Mouse (Mus musculus) liver, embryonic 15.5 days (tissue): ENCODE results near the gene Trim68. TPM values are rescaled to one million over a fixed set of nuclear protein-coding genes. Genes with fewer than 3 reads are reported as not detected.
"Not testable (repeated sequence)": the region's sequence is repeated elsewhere in the genome, so short reads cannot be mapped to it uniquely, and the experiment has no call there.

ENCODE experiments used
- ATAC-seq: fragments of 200-750 bp; cut with Nextera tagmentation; 2 replicates; pipeline ENCODE4 v1.8.0; 2017; ENCODE audit warnings: moderate number of reproducible peaks, mild to moderate bottlenecking, moderate library complexity; ENCODE audit not compliant: insufficient read depth
- H3K27ac ChIP-seq: fragments of 300-500 bp; sonication (generic); replicated peaks from 2 replicates; pipeline ENCODE4 v1.5.1; 2015; ENCODE audit warnings: mild to moderate bottlenecking, inconsistent platforms
- H3K27me3 ChIP-seq: fragments of 300-500 bp; sonication (generic); 2 replicates; pipeline ENCODE4 v1.6.1; 2015; ENCODE audit warnings: mild to moderate bottlenecking, inconsistent platforms
- H3K36me3 ChIP-seq: fragments of 300-500 bp; sonication (generic); replicated peaks from 2 replicates; pipeline ENCODE4 v1.6.1; 2015; ENCODE audit warnings: moderate library complexity, mild to moderate bottlenecking, inconsistent platforms
- H3K4me1 ChIP-seq: fragments of 300-500 bp; sonication (generic); replicated peaks from 2 replicates; pipeline ENCODE4 v1.6.1; 2015; ENCODE audit warnings: inconsistent platforms
- H3K4me2 ChIP-seq: fragments of 300-500 bp; sonication (generic); 2 replicates; pipeline ENCODE4 v1.6.1; 2015; ENCODE audit warnings: moderate library complexity, mild to moderate bottlenecking, inconsistent platforms
- H3K4me3 ChIP-seq: fragments of 300-500 bp; sonication (generic); replicated peaks from 2 replicates; pipeline ENCODE4 v1.5.1; 2015; ENCODE audit warnings: mild to moderate bottlenecking, inconsistent platforms
- H3K9ac ChIP-seq: fragments of 300-500 bp; sonication (generic); 2 replicates; pipeline ENCODE4 v1.6.1; 2015; ENCODE audit warnings: moderate library complexity, mild to moderate bottlenecking, inconsistent platforms
- H3K9me3 ChIP-seq: fragments of 300-500 bp; sonication (generic); replicated peaks from 2 replicates; pipeline ENCODE4 v1.6.1; 2016; ENCODE audit warnings: inconsistent platforms
- WGBS: fragments of 180-500 bp; shearing (Covaris S2); methylation state at CpG from one replicate; pipeline ENCODE4 v1.1.7; 2015; ENCODE audit warnings: mixed read lengths; ENCODE audit not compliant: insufficient replicate concordance; 5-methylcytosine and 5-hydroxymethylcytosine counted together
- polyA plus RNA-seq: library from polyadenylated mRNA; unstranded; fragments of >200 nt; fragmentation: Nextera tagmentation; extraction: Ambion mirVana; gene quantifications from 2 replicates; pipeline ENCODE4 v1.2.1, GENCODE M21; 2015

Trim68 gene
- polyA plus RNA-seq, 1 experiment from 2014 or later: 1.5 TPM

- 48% methylated on average over 1 of the region's 1 CpGs for WGBS
- no peaks in the 10 kb centered on the region for H3K27me3 ChIP-seq
- ATAC-seq: no peak
- H3K4me1 ChIP-seq: no peaks in the 10 kb centered on the region
- H3K4me3 ChIP-seq: no peak within 1 kb of the TSS
- H3K9ac ChIP-seq: no peak within 1 kb of the TSS
- H3K4me2 ChIP-seq: no peak within 1 kb of the TSS
- no peaks in the 10 kb centered on the region for H3K36me3 ChIP-seq
- no peaks in the 10 kb centered on the region for H3K9me3 ChIP-seq
- no peak within 1 kb of the TSS for H3K27ac ChIP-seq
Measured at GRCm38 (mm10) chr7:102658523-102658922, 28.6 kb downstream of the Trim68 start, which contains the start of gene Olfr555. Olfr555 (plus strand) TSS chr7:102658823.

GRCm38 (mm10) chr7:102644945-102645344 lies 42.2 kb downstream of the Trim68 start:
- H3K27me3 ChIP-seq, H3K9ac ChIP-seq, H3K4me3 ChIP-seq, H3K36me3 ChIP-seq, H3K4me1 ChIP-seq, H3K9me3 ChIP-seq, ATAC-seq, H3K4me2 ChIP-seq, H3K27ac ChIP-seq: not testable (repeated sequence)
- 69% methylated on average over 4 of the region's 4 CpGs for WGBS

- ATAC-seq: no peak
- H3K4me3 ChIP-seq: no peak within 1 kb of the TSS
- no peaks in the 10 kb centered on the region for H3K4me1 ChIP-seq
- no peak within 1 kb of the TSS for H3K27ac ChIP-seq
- H3K27me3 ChIP-seq: no peaks in the 10 kb centered on the region
- no peak within 1 kb of the TSS for H3K4me2 ChIP-seq
- H3K36me3 ChIP-seq: no peaks in the 10 kb centered on the region
- no peaks in the 10 kb centered on the region for H3K9me3 ChIP-seq
- WGBS: 35% methylated on average over 1 of the region's 1 CpGs
- no peak within 1 kb of the TSS for H3K9ac ChIP-seq
Measured at GRCm38 (mm10) chr7:102638132-102638531, 49.0 kb downstream of the Trim68 start, which contains the start of gene Olfr554. Olfr554 (plus strand) TSS chr7:102638432.

DNA sequence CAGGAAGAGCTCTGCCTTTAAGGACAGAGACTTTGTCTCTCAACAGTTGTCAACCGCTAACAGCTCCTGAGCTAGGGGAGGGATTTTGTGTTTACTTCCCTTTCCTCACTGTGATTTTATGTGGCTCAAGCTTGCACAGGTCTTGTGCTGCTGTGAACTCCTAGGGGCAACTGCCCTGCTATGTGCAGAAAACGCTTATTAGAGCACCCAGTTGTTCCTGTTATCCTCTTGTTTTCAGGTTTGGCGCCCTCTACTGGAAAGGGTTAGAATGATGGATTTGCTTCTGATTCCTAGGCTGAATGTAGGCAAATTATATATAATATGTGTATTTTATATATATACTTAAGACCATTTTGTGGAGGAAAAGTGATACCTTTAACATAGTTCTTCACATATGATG lies 50.5 kb downstream of the Trim68 start:
- Histone ChIP-seq H3K9ac (no peak overlapping the region), H3K27ac (no peak overlapping the region), H3K9me3 (no peaks in the 10 kb centered on the region), H3K4me3 (no peak overlapping the region), H3K36me3 (no peaks in the 10 kb centered on the region), H3K4me2 (no peak overlapping the region), H3K27me3 (no peaks in the 10 kb centered on the region), H3K4me1 (no peaks in the 10 kb centered on the region)
- WGBS: 13% methylated on average over 3 of the region's 3 CpGs
- no peak for ATAC-seq

Other genes with a start within 250 kb of the Trim68 start
- 171 and 180 TPM in 2 replicates for gene Rrm1, start 245.6 kb downstream of the Trim68 start, polyA plus RNA-seq
- 0.23 and 0.46 TPM in 2 replicates for gene Olfr543, start 205.6 kb downstream of the Trim68 start, polyA plus RNA-seq
- gene Olfr544, start 199.0 kb downstream of the Trim68 start, polyA plus RNA-seq: 0.07 TPM in 2 replicates
- gene Olfr545, start 187.8 kb downstream of the Trim68 start, polyA plus RNA-seq: not detected in 2 replicates
- not detected in 2 replicates for gene Olfr547, start 152.6 kb downstream of the Trim68 start, polyA plus RNA-seq
- not detected in 2 replicates for gene Olfr548-ps1, start 146.4 kb downstream of the Trim68 start, polyA plus RNA-seq
- not detected in 2 replicates for gene Olfr549, start 137.5 kb downstream of the Trim68 start, polyA plus RNA-seq
- gene Trim21, start 121.8 kb downstream of the Trim68 start, polyA plus RNA-seq: 0.44 and 0.62 TPM in 2 replicates
- gene Olfr550, start 115.9 kb downstream of the Trim68 start, polyA plus RNA-seq: not detected in 2 replicates
- not detected in 2 replicates for gene Olfr551, start 95.4 kb downstream of the Trim68 start, polyA plus RNA-seq
- not detected in 2 replicates for gene Olfr552, start 89.6 kb downstream of the Trim68 start, polyA plus RNA-seq
- not detected in 2 replicates for gene Olfr553, start 69.1 kb downstream of the Trim68 start, polyA plus RNA-seq
- gene Olfr554, start 48.9 kb downstream of the Trim68 start, polyA plus RNA-seq: not detected in 2 replicates
- not detected in 2 replicates for gene Olfr555, start 28.5 kb downstream of the Trim68 start, polyA plus RNA-seq
- gene Olfr556, start 22.4 kb downstream of the Trim68 start, polyA plus RNA-seq: not detected in 2 replicates
- gene Olfr557, start 8.6 kb upstream of the Trim68 start, polyA plus RNA-seq: not detected in 2 replicates
- gene Olfr558, start 14.9 kb upstream of the Trim68 start, polyA plus RNA-seq: not detected in 2 replicates
- not detected in 2 replicates for gene Olfr33, start 31.7 kb upstream of the Trim68 start, polyA plus RNA-seq
- gene Olfr559, start 40.2 kb upstream of the Trim68 start, polyA plus RNA-seq: not detected in 2 replicates
- gene Olfr560, start 72.0 kb upstream of the Trim68 start, polyA plus RNA-seq: not detected in 2 replicates
- gene Olfr78, start 72.1 kb upstream of the Trim68 start, polyA plus RNA-seq: not detected in 2 replicates
- not detected in 2 replicates for gene Olfr561, start 83.9 kb upstream of the Trim68 start, polyA plus RNA-seq
- not detected in 2 replicates for gene Olfr564, start 116.2 kb upstream of the Trim68 start, polyA plus RNA-seq
- gene Olfr566, start 171.4 kb upstream of the Trim68 start, polyA plus RNA-seq: not detected in 2 replicates
- gene Olfr568, start 189.8 kb upstream of the Trim68 start, polyA plus RNA-seq: not detected in 2 replicates
- gene Olfr569, start 203.6 kb upstream of the Trim68 start, polyA plus RNA-seq: not detected in 2 replicates
- not detected in 2 replicates for gene Olfr570, start 207.2 kb upstream of the Trim68 start, polyA plus RNA-seq
- gene Olfr571, start 230.2 kb upstream of the Trim68 start, polyA plus RNA-seq: not detected in 2 replicates
- gene Olfr572, start 237.1 kb upstream of the Trim68 start, polyA plus RNA-seq: not detected in 2 replicates